Mouse (Mus musculus) spleen, postnatal 0 days (tissue): ENCODE measurements around the gene Rap2b. TPM values are rescaled to one million over a fixed set of nuclear protein-coding genes. Genes with fewer than 3 reads are reported as not detected.

Experiments used
- polyA plus RNA-seq: library from polyadenylated mRNA; unstranded; fragments of >200 nt; fragmentation: Nextera tagmentation; extraction: Ambion mirVana; gene quantifications from 2 replicates; pipeline ENCODE4 v1.2.1, GENCODE M21; 2015

Rap2b gene
- 6.5 and 8.5 TPM in 2 replicates for polyA plus RNA-seq

DNA sequence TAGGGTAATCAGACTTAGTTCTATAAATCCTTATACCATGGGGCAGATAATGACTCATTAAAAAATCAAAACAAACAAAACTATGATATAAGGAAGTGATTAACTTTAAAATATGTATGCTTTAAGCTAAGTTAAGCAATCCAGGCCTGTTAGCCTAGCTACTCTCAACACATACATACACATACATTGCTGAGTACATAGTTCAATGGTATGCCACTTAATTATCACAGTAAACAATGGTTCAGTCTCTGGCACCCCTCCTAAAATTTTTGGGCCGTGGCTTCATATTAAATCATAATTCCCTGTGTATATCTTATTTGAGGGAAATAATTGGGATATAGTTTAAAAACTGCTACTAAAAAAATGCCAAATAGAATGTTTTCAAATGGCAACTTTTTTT lies at the start of gene Rap2b:
TSS of gene Rap2b (plus strand) at position 301 of the 400 bp plus-strand sequence.

DNA sequence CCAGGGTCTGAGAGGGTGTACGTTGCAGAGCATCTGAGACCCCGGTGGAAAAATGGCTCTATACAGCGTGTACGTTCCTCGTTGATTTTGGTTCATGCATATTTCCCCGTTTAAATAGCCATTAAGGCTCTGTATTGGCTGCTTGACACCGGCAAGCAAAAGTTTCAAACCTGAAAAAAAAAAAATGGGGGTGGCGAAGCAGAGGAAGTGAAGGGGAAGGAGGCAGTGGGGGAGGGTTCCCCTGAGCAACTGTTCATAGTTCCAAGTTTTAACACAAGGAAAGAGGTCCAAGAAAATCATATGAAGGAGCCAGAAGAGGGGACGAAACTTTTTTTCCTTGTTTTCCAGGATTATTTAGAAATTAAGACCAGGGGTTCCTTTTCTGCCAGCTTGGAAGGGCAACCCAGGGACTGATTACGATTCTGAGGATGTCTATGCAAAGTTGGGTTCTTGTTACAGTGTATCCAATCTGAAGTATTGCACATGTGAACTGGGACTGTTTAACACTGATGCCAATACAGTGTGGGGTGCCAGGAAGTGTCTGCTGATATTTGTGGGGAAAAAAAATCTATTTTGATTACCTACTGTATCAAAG lies 4.4 kb downstream of the Rap2b start, which contains the start of gene B430305J03Rik:
TSS of gene B430305J03Rik (minus strand) at position 173 of the 595 bp plus-strand sequence.

Other genes with a start within 250 kb of the Rap2b start
- gene B430305J03Rik, start 4.3 kb downstream of the Rap2b start, polyA plus RNA-seq, result not detected in 2 replicates